In genomic region chr15:80132993-80133586, GRCm38 (mm10) we compare ENCODE assay signal across 8 mouse cellular contexts. TPM values are rescaled to one million over a fixed set of nuclear protein-coding genes. Genes with fewer than 3 reads are reported as not detected.
A peak's percentile ranks its signal among the peaks of the same experiment; 100 is the strongest.
DNase-seq lines count a peak whose midpoint lies in the region; ATAC-seq lines count a peak whose summit lies in the region.

Tab1 (plus strand) TSS chr15:80133127.

- H3K9me3 ChIP-seq in heart, embryonic 13.5 days: no peaks in the 10 kb centered on the region
- H3K9me3 ChIP-seq in liver, embryonic 12.5 days (replicated peaks): no peaks in the 10 kb centered on the region
- no peaks in the 10 kb centered on the region for H3K9me3 ChIP-seq in stomach, embryonic 15.5 days

- peak within 1 kb of the TSS; percentile 100 for H3K27ac ChIP-seq in heart, embryonic 13.5 days (replicated peaks)
- H3K27ac ChIP-seq in liver, embryonic 12.5 days: peak within 1 kb of the TSS; percentile 97
- H3K27ac ChIP-seq in stomach, embryonic 15.5 days: peak within 1 kb of the TSS; percentile 99

- DNase-seq in CD4-positive helper T cell, adult 2 months (ENCODE audit: low read depth, low spot score): peak; percentile 96
- peak; percentile 79 for DNase-seq in brain, embryonic 18.5 days (ENCODE audit: low read depth, low spot score)
- DNase-seq in kidney, postnatal 10 days: peak; percentile 96
- peak; percentile 90 to 92 for DNase-seq in natural killer cell, adult 2 months (ENCODE audit: low spot score in 2 of 2)

- no peaks in the 10 kb centered on the region for H3K27me3 ChIP-seq in heart, embryonic 13.5 days (replicated peaks)
- no peaks in the 10 kb centered on the region for H3K27me3 ChIP-seq in liver, embryonic 12.5 days (replicated peaks)
- H3K27me3 ChIP-seq in stomach, embryonic 15.5 days (replicated peaks): no peaks in the 10 kb centered on the region

- under 1% methylated on average over 57 of the region's 59 CpGs for WGBS in heart, embryonic 13.5 days
- WGBS in liver, embryonic 12.5 days (ENCODE audit: insufficient replicate concordance): 1% methylated on average over 59 of the region's 59 CpGs
- under 1% methylated on average over 59 of the region's 59 CpGs for WGBS in stomach, embryonic 15.5 days

- peak within 1 kb of the TSS; percentile 94 for H3K9ac ChIP-seq in heart, embryonic 13.5 days
- peak within 1 kb of the TSS; percentile 89 for H3K9ac ChIP-seq in liver, embryonic 12.5 days
- H3K9ac ChIP-seq in stomach, embryonic 15.5 days: peak within 1 kb of the TSS; percentile 65

- ATAC-seq in erythroid progenitor cell, adult 5-6 weeks (replicated peaks; ENCODE audit: low FRiP score, poor library complexity, severe bottlenecking): peak; percentile 78
- ATAC-seq in heart, embryonic 13.5 days (ENCODE audit: extremely low read depth, insufficient number of reproducible peaks, low FRiP score, low TSS enrichment): peak; percentile 85
- ATAC-seq in liver, embryonic 12.5 days: peak; percentile 82
- ATAC-seq in stomach, embryonic 15.5 days (ENCODE audit: insufficient read depth, low FRiP score, low read depth): peak; percentile 94

- peaks cover 48% of the 10 kb centered on the region for H3K4me1 ChIP-seq in heart, embryonic 13.5 days
- H3K4me1 ChIP-seq in liver, embryonic 12.5 days: peaks cover 90% of the 10 kb centered on the region
- peaks cover 33% of the 10 kb centered on the region for H3K4me1 ChIP-seq in stomach, embryonic 15.5 days

- peak within 1 kb of the TSS; percentile 98 for H3K4me2 ChIP-seq in heart, embryonic 13.5 days
- peak within 1 kb of the TSS; percentile 85 for H3K4me2 ChIP-seq in liver, embryonic 12.5 days
- peak within 1 kb of the TSS; percentile 78 for H3K4me2 ChIP-seq in stomach, embryonic 15.5 days

- H3K36me3 ChIP-seq in heart, embryonic 13.5 days: peaks cover 12% of the 10 kb centered on the region
- H3K36me3 ChIP-seq in liver, embryonic 12.5 days: peaks cover 20% of the 10 kb centered on the region
- H3K36me3 ChIP-seq in stomach, embryonic 15.5 days: 0 out of 2 replicates have a peak, but pooled peaks cover 5% of the 10 kb centered on the region

- peak within 1 kb of the TSS; percentile 80 for H3K4me3 ChIP-seq in heart, embryonic 13.5 days
- H3K4me3 ChIP-seq in liver, embryonic 12.5 days: peak within 1 kb of the TSS; percentile 78
- peak within 1 kb of the TSS; percentile 63 for H3K4me3 ChIP-seq in stomach, embryonic 15.5 days (replicated peaks)

RNA-seq across cellular contexts. Expression of gene Tab1, which starts in this region (rescaled TPM):
- total RNA-seq in erythroid progenitor cell, adult 5-6 weeks (2015; ENCODE audit: low replicate concordance): 8.6 and 9.2 TPM in 2 replicates
- total RNA-seq in erythroid progenitor cell, adult 5-6 weeks (2017; ENCODE audit: low replicate concordance): 22.5 and 26.3 TPM in 2 replicates
- polyA plus RNA-seq in heart, embryonic 13.5 days (2015; fragmentation: Nextera tagmentation; extraction: Ambion mirVana): 29.4 and 31.1 TPM in 2 replicates
- 18.5 and 18.9 TPM in 2 replicates for polyA plus RNA-seq in liver, embryonic 12.5 days (2016; fragmentation: Nextera tagmentation; extraction: Ambion mirVana)
- polyA plus RNA-seq in stomach, embryonic 15.5 days (2015; fragmentation: Nextera tagmentation; extraction: Ambion mirVana): 29.5 and 33.2 TPM in 2 replicates

Comparison
In these comparisons a context has a peak if more than half of its experiments do, and no peak if none do; other contexts are left out.
1. Peak in every context shown above with its lines: DNase-seq, ATAC-seq, H3K4me3 ChIP-seq and H3K27ac ChIP-seq.